Mouse (Mus musculus) spleen, postnatal 36 days (tissue): ENCODE data around the gene Ppp6r3.
A peak's percentile ranks its signal among the peaks of the same experiment; 100 is the strongest.

Experiments
- DNase-seq, 2 experiments: peaks; one replicate each; pipeline ENCODE4 v3.0.0; 2022; ENCODE audit warnings: low spot score in 2 of 2, mixed read lengths in 1 of 2

The Ppp6r3 gene

GRCm38 (mm10) chr19:3575632-3576384, at the start of gene Ppp6r3:
Gene Ppp6r3, minus strand, starts transcription at chr19:3575749.
- peak; percentile 97 to 98 for DNase-seq

DNA sequence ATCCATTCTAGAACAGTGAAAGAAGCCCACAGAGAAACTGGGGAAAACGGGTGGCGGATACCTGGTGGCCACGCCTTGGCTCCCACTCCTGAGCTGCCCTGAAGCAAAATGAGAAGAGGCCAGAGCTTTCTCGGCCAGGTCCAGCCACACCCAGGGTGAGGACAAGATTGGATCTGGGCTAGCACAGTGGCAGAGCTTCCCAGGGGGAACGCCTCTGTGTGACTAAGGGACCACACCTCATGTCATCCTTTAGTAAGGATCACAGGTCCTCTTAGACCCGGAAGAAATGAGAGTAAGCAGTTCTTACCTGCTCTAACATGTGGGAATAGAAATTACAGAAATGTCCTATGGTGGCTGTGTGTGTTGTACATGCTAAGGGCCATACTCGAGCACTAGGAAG, 49.6 kb upstream of the Ppp6r3 start:
- no peak for DNase-seq

GRCm38 (mm10) chr19:3623824-3624223, 48.3 kb upstream of the Ppp6r3 start:
- peak in 1 of 2 experiments; percentile 22 for DNase-seq

- DNase-seq, result no peak
Observed at GRCm38 (mm10) chr19:3623294-3623693, 47.7 kb upstream of the Ppp6r3 start.

DNA sequence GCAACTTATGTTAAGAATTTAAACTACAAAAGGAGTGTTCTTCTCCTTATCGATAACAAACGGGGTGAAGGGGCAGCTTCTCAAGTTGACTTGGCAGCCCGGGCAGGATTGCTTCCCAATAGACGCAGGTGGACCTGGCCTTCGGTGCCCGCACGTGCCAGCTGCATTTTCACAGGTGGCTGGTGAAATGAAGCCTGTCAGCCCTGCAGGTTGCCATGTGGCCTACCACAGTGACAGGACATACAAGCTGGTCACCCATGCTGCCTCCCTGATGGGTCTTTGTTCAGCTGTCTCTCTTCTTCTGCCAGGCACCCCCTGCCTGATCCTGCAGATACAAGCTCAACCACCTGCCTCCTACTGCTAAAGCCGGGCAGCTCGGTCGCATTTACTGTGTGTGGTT, 45.3 kb upstream of the Ppp6r3 start:
- DNase-seq, result no peak

- DNase-seq, result no peak
Observed at GRCm38 (mm10) chr19:3619359-3619758, 43.8 kb upstream of the Ppp6r3 start.

GRCm38 (mm10) chr19:3613991-3614390, 38.4 kb upstream of the Ppp6r3 start:
- DNase-seq, result no peak

DNA sequence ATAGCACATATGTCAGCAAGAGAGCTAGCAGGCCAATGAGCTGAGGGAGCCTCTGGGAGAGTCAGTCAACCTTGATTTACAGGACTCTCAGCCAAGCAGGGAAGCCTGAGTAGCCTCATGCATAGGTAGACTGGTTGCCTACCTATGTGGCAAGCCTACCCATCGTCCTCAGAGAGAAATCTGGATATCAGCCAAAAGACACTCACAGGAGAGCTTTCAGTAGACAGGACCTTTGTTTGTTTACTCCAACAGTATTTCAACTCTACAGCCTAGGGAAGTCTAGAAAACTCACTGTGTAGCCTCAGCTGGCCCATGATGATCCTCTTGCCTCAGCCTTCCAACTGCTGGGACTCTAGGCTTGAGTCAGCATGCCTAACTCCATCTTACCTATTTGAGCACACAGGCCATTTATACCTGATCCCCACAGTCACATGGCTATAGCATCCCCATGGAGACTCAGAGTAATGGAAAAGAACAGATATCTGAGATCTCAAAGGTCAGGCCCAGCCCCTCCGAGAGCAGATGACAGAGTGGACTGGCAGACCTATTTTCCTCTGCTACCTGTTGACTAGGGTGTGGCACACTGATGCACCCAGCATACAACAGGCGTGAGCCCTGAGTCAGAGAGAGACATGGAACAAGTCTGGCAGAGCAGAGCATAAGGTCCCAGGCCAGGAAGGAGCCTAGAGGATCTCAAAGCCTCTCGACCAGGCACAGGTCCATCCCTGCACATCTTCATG, 37.2 kb upstream of the Ppp6r3 start:
- no peak for DNase-seq

DNA sequence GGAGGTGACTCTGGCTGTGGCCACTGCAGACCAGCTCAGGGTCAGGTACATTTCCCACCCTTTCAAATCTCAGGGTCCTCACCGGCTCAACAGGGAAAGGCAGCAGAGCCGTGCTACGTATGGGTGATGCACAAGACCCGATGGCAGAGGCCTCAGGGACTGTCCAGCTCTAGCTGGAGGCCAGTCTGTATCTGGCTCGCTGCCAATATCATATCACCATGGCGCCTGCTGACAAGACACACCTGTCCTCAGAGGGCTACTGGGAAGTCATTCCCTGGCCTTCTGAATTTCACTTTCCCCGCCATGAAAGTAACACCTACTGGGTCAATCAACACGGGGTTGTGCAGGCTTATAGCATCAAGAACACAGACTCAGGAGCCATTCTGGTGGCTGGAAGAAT, 36.2 kb upstream of the Ppp6r3 start:
- no peak for DNase-seq

DNA sequence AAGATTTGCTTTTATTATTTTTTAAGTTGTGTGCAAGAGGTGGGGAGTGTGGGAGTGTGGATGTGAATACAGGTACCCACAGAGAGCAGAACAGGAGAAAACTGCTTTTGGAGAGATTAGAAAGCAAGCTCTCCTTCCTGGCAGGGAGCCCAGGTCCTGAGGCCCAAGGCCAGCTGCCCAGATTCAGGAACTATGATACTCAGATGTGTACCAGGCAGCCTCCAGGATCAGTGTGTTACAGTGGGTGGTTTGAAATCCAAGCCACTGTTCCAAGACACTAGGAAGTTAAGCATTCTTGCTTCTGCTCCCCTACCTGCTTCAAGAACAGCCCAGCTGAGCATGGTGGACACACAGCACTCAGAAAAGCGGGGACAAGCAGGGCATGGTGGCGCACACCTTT, 35.3 kb upstream of the Ppp6r3 start:
- DNase-seq, result no peak

GRCm38 (mm10) chr19:3609826-3610225, 34.3 kb upstream of the Ppp6r3 start:
- DNase-seq, result no peak

DNA sequence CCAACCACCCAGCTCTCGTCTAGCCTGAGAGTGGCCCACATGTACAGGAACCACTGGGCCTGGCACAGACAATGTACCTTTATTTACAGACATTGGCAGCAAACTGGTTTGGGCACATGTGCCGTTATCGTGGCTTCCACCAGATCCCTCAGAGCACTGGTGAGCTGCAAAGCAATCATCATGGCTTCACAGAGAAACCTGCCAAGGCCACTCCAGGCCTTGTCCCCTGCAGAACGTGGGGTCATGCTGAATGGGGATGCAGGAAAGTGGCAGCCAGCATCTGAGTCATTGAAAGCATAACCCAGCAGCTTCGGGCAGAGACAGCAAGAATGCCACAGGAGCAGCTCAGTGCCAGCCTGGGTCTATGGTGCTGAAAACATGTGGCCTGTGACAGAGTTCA, 18.8 kb upstream of the Ppp6r3 start:
- no peak for DNase-seq

GRCm38 (mm10) chr19:3593379-3594055, 18.0 kb upstream of the Ppp6r3 start:
- DNase-seq, result no peak

DNA sequence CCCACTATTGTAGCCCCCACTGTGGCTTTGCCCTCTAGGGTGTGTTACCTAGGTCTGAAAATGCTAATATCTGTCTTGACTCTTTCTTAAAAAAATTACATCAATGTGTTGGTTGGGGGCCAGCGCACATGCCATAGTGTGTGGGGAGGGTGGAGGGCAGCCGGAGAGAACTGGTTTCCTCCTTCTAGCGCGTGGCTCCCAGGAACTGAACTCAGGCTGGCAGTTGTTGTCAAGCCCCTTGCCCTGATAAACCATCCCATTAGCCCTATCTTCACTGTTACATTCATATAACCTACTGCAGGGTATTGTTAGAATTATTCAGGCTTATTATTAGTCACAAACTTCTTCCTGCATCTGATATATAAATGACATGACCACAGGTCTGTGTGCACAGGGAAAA, 14.4 kb upstream of the Ppp6r3 start:
- no peak for DNase-seq

DNA sequence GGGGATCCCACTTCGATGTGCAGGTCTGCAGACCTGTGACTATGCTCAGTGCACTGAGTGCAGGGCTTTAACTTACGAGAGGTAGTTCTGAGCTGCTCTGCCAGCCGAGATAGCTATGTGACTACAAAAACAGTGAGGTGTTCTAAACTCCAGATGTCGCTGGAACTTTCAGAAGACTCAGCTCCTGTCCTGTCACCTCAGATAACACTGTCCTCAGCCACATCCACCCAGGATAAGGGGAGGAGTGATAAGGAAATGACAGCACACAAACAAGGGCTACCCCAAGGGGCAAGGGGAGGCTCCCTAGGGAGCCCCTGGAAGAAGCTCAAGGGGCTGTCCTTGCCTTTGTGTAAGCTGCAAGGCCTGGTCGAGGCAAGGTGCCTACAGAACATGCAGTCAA, 14.0 kb upstream of the Ppp6r3 start:
- no peak for DNase-seq

- DNase-seq, result peak; percentile 17 to 30
Observed at GRCm38 (mm10) chr19:3587729-3588128, 12.2 kb upstream of the Ppp6r3 start.

- DNase-seq, result peak; percentile 22 to 37
Observed at GRCm38 (mm10) chr19:3586540-3586939, 11.0 kb upstream of the Ppp6r3 start.

- no peak for DNase-seq
Observed at GRCm38 (mm10) chr19:3586026-3586425, 10.5 kb upstream of the Ppp6r3 start.

DNA sequence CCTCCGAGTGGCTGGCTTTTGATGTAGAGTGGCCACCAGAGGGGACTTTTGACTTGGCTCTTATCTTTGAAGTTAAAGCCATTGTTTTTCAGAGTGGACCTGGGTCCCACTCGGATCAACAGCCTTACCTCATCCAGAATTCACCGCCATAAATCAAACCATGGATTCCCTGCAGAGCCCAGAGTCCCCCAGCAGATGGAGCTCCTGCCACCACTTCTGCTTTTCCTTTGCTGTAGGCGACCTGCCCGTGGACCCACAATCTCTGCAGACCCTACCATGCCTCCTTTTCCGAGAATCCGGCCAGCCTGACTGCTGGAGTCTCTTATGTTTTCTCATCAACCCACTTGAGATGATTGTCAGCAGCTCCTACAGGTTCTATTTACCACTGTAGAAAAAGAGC, 5.8 kb upstream of the Ppp6r3 start:
- peak; percentile 26 to 29 for DNase-seq

DNA sequence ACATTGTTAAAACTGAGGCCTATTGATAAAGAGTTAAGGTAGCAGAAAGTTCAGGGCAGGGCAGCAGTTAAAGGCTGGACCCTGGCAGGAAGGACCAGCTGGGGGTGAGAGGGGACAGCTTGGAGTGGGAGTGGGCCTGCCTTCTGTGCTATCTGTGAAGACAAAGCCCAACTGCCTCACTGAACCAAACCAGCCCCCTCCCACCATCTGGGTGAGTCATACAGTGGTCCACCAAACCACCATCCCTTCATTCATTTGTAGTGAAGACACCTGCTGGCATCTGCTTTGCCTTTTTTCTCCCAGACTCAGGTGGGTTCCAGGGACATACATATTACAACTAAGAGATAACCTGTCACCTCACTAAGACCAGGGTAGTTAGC, 2.4 kb upstream of the Ppp6r3 start:
- DNase-seq, result no peak

DNA sequence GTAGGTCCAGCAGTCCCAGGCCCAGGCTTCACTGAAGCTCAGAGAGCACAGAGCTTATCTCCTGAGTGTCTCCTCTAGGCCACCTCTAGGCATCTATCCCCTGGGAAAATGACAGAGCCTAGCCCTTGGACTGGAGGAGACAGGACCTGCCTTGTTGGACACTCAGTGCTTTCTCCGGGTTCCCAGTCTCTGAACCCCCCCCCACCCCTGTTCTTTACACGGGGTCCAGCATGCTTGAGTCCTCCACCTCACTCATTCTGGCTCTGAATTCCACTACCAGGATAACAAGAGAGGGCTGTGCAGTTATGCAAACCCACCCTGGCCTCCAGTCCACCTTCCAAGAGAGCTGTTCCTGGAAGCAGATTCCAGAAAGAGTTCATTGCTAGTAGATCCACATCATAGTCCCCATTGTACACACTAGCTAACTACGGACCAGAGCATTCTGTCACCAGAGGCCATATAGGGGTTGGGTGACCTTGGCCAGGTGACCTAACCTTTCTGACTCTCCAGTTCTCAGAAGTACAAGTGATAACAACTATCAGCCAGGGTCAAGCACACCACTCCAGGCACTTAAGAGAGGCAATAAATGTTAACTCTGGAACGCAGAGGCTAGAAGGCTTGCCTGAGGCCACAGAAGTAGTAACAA, 1.8 kb upstream of the Ppp6r3 start:
- no peak for DNase-seq
